Mouse (Mus musculus) C3H10T1/2 (cell line): ENCODE measurements around the gene Btg2. TPM values are rescaled to one million over a fixed set of nuclear protein-coding genes. Genes with fewer than 3 reads are reported as not detected.

Experiments used
- polyA plus RNA-seq, 2 experiments: library from polyadenylated mRNA; unstranded; fragments of >200 nt; fragmentation: generic; extraction: Trizol; gene quantifications; one replicate each; pipeline ENCODE4 v1.2.1; 2012; ENCODE audit warnings: missing spikeins in 2 of 2

The Btg2 gene
- polyA plus RNA-seq = 1 to 10 TPM; 1.7 to 8.5 TPM

GRCm38 (mm10) chr1:134078802-134079476, at the start of gene Btg2:
Gene Btg2 (minus strand): TSS chr1:134079120.

DNA sequence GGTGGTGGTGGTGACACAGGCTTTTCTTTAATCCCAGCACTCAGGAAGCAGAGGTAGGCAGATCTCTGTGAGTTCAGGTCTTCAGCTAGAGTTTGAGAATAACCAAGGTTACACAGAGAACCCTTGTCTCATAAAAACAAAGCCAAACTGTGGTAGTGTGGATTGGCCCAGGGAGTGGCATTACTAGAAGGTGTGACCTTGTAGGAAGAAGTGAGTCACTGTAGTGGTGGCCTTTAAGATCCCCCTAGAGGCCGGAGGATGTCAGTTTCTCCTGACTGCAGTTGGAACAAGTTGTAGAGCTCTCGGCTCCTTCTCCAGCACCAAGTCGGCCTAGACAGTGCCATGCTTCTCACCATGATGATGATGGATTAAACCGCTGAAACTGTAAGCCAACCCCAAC, 32.1 kb upstream of the Btg2 start, which contains the start of gene Chit1:
TSS of gene Chit1 (plus strand) at position 264 of the 400 bp plus-strand sequence.

DNA sequence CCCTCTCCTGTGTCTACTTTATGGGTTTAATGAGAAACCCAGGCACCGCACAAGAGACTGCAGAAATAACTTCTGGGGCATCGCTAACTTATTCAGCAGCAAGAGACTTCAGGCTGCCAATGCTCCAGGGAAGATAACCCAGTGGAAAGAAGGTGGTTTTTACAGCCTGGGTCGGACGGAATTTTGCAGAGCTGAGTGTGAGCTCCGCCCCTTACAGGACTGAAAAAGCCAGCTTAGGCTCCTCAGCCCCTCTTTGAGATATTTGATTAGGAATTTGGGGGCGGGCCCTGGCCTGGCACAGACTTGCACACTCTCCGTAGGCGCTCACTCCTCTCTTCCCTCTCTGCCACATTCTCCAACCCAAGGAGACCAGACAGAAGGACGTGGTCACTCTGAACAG, 41.7 kb downstream of the Btg2 start, which contains the start of gene Fmod:
TSS of gene Fmod (plus strand) at position 83 of the 400 bp plus-strand sequence.

Other genes starting within 250 kb of the Btg2 start
- gene Optc, start 171.1 kb downstream of the Btg2 start, polyA plus RNA-seq = under 1 TPM; 0.02 to 0.24 TPM
- gene Prelp, start 157.7 kb downstream of the Btg2 start, polyA plus RNA-seq = 10 to 100 TPM in 1 of 2 experiments, 1 to 10 TPM in 1; 1.4 to 65.5 TPM
- 1 to 10 TPM in 1 of 2 experiments, under 1 TPM in 1; 0.01 to 4.6 TPM for gene Fmod, start 41.9 kb downstream of the Btg2 start, polyA plus RNA-seq
- gene Chit1, start 32.1 kb upstream of the Btg2 start, polyA plus RNA-seq = under 1 TPM in 1 of 2 experiments, not detected in 1; 0.01 TPM
- gene Chil1, start 103.1 kb upstream of the Btg2 start, polyA plus RNA-seq = under 1 TPM in 1 of 2 experiments, not detected in 1; 0.17 TPM
- gene Mybph, start 114.3 kb upstream of the Btg2 start, polyA plus RNA-seq = not detected
- not detected for gene Adora1, start 156.3 kb upstream of the Btg2 start, polyA plus RNA-seq
- under 1 TPM in 1 of 2 experiments, not detected in 1; 0.02 TPM for gene Myog, start 210.9 kb upstream of the Btg2 start, polyA plus RNA-seq